Mouse (Mus musculus) kidney, postnatal 4 days (tissue): ENCODE data around the gene Tifab.

Source experiments
- DNase-seq, 2 experiments: peaks; one replicate each; pipeline ENCODE4 v3.0.0; 2021; ENCODE audit warnings: mixed read lengths in 2 of 2

The Tifab gene

DNA sequence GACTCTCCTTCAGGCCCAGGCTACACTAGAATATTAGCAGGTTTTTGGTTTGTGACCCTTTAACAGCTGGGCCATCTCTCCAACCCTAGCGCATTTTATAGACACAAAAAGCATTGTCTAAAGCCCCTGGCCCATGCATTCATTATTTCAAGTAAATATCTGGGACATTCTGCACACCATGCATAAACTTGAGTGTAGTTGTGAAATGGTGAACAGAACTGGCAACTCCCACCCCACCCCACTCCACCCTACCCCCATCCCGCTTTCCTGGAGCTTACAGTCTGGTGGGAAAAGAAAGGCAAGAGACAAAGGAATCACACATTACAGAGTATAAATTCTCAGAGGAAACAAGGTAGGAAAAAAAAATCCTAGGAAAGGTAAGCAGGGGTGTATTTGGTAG is 42.5 kb downstream of the Tifab start, which contains the start of gene H2afy:
TSS of gene H2afy (minus strand) at position 162 of the 400 bp plus-strand sequence.
- no peak for DNase-seq

DNA sequence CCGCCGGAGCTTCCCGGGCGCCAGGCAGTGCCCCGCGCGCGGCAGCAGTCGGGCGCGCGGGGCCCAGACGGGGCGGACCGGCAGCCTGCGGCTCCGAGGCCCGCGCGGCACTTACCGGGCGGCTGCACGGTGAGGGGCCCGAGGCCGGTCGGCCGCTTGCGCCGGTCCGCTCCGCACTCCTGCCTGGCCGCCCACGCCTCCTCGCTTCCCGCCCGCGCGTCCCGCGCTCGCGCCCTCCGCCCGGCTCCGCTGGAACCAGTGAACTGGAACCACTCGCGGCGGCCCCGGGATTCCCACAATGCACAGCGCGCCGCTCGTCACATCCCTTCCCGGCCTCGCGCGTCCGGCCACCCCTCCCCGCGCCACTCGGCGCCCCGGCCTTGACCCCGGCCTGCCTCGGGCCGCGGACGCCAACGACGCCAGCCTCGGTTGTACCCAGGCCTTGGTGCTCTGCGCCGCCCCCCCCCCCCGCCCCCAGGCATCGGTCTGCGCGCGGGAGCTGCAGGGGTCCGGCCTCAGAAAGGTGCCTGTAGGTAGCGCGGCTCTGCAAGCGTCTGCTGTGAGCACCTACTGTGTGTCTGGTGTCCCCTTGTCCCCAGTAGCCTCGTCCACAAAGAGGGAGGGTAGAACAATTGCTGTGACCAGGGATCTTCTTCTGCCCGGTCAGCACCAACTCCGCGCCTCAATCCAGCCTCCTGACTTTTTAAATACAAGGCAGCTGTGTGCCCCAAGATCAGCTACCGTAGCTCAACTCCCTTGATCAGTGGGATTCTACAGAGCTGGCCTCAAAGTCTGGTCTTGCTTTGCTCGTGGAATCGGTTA is 43.2 kb downstream of the Tifab start:
- DNase-seq, result peak; percentile 92 to 95

DNA sequence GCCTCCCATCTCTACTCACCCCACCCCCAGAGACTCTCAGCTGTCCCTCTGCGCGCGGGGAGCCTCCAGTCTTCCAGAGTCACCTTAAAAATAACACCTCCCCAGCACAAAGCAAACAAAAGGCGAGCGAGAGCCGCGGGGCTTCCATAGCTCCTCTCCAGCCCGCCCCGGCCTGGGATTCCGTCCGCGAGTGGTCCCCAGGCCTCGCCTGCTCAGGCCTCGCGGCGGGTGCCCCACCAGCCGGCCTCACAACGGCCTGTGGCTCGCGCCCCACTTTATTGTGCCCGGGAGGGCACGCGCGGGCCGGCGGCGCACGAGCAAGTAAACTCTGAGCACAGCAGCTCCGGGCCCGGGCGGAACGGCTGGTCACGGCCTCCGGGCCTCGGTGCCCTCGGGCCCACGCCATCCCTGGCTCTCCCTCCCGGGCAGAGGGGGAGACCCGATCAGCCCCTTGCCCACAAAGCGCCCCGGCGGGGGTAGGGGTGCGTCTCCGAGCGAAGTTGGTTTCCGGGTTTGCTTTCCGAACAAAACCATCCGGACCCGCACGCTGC is 44.0 kb downstream of the Tifab start:
- peak; percentile 61 to 74 for DNase-seq

DNA sequence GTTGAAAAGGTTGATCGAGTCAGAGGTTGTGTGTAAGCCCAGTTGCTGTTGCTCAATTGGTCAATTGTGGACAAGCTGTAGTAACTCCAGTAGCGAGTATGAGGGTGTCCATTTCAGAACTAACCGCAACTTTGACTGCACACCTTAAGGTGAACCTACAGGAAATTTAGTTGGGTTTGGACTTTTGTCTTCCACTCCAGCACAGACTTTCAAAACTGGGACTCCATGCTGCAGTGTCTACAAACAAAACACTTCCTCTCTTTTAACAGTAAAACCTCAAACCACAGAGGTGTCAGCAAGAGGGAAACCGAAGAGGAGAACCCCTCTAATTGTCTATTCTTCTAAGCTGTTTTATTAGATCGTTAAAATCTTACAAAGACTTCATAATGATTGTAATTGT is 44.7 kb downstream of the Tifab start:
- DNase-seq, result no peak

DNA sequence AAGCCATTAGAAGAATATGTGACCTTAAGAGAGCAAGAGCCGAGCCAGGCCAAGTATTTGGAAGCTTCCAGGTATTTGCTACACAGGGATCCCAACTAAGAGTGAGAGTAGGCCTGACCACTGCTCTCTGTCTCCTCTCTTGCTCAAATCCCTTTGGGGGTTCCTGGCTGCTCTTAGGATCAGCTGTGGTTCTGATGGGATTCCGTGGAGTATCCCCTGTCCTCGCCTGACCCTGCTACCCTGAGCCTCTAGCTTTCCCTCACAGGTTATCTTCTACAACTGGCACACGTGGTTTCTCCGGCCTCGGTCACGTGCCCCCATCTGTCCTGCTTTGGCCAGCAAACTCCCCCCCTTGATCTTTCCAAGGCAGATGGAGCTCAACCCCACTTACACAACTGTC is 45.7 kb downstream of the Tifab start:
- no peak for DNase-seq

DNA sequence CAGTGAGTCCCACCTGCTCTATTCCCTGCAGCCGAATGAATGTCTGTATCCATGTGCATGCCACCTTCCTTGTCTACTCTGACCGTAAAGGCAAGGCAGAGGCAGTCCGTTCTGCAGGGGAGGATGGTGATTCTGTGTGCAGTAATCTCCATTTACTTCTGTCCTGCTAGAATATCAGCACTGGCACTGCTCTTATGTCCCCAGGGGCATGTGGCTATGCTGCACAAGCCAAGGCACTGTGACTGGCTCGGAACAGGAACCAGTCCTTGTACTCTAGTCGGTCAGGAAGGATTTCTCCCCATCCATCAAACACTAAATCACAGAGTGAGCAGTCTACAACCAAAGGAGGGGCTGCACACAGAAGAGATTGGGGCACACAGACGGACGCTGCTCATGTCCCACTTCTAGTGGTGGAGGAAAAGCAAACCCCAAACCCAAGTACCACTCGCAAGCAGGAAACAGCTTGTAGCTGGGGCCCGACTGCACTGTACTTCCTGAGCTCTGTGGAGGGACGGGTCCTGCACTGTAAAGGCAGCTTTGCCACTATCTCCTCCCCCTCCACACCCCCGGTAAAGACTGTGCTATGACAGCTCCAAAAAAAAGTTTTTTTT is 46.3 kb downstream of the Tifab start:
- no peak for DNase-seq

DNA sequence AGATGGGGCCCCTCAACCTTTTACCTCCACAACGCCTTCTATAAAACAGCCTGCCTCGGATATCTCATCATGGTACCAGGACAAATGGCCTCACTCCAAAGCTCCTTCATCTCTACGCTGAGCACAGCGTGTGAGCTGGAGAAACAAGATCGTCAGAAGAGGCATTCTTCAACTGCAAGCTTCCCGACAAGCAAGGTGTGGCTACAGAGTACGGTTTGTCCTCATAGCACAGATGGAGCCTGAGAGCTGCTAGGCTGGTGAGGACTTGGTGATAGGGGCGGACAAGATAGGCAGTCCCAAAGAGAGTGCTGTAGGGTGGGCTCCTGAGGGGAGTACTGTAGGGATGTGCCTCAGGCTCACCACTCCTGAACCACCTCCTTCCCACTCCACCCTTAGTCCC is 48.1 kb downstream of the Tifab start:
- DNase-seq, result no peak

DNA sequence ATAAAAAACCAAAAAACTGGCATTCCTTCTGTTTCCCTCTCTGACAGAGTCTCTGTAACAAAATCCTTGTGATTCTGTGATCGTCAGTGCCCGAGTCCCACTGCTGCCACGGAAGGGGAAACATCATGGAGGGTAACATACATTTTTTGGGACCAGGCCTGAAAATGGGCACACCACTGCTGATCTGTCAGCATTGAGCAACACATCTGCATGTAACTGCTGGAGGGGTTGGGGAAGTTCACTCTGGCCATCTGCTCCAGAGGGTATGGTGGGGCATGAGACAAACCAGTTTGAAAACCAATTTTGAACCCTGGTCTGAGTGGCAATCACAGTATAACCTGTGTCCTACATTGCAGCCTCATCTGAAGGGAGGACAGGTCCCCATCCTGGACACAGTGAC is 49.1 kb downstream of the Tifab start:
- no peak for DNase-seq

DNA sequence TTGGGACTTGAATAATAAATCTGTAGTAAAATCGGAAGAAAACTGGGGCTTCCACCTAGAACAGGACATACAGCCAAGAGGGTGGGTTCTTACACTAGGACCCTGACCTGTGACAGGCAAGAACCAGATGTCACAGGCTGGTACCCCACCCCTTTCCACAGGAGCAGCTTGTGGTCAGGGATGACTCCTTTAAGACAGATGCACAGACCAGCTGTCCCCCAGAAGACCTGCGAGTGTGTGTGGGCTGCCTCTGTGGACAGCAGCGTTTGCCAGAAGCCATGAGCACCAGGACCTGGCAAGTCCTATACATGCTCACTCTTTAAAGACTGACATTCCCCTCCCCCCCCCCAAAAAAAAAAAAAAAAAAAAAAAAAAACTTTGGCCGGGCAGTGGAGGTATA is 49.7 kb downstream of the Tifab start:
- DNase-seq, result no peak

DNA sequence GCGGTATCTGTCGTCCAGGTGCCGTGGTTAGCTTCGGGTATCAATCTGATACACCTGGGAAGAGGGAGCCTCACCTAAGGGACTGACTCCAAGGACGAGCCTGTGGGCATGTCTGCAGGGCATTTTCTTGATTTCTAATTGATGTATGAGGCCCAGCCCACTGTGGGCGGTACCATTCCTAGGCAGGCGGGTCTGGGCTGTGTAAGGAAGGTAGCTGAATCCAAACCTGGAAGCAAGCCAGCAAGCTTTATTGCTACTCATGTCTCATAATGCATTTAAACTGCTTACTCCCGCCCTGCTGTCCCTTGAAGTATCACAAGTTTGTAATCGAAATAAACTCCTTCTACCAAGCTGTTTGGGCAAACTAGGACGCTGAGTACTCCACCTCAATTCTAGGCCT is 53.1 kb downstream of the Tifab start:
- no peak for DNase-seq
